Mouse (Mus musculus): ENCODE results near the gene Olfr1122.
"Not testable (repeated sequence)": the region's sequence is repeated elsewhere in the genome, so short reads cannot be mapped to it uniquely, and the experiment has no call there.

Gene Olfr1122

DNA sequence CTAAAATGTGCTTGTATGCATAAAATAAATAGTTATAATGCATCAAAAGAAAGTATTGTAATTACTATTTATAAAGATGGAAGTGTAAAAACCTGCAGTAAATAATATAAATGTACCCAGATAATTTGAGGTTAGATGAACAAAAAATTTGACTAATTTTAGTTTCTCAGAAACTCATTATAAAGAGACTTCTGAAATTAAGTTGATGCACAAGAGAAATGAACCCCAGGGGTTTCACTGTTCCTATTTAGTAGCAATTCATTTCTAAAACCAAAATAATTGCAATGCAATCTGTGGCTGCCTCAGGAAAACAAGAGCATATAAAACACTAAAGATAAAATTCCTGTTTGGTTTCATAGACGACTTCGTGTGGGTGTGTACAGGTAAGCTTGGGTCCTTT, at the start of gene Olfr1122:
Gene Olfr1122 (plus strand): TSS at position 301 of the 400 bp plus-strand sequence.
- no peak for DNase-seq

DNA sequence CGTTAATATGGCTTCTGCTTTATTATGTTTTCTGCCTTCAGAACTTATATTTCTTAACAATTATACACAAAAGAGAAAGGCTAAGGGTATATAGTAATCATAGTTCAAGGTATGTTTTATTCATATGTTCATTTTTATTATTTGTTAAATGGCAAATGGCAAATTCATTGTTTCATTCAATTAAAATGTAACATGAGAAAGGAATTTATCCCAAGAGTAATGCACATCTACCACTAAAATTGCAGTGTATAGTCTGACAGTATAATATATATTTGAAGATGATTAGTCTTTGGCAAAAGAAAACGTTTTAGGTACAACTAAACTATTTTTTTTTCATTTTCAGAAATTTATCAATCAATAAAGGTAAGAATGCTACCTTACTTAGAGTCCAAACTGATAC, 31.1 kb upstream of the Olfr1122 start, which contains the start of gene Olfr1120:
Gene Olfr1120 (plus strand): TSS at position 301 of the 400 bp plus-strand sequence.
- no peak for DNase-seq

DNA sequence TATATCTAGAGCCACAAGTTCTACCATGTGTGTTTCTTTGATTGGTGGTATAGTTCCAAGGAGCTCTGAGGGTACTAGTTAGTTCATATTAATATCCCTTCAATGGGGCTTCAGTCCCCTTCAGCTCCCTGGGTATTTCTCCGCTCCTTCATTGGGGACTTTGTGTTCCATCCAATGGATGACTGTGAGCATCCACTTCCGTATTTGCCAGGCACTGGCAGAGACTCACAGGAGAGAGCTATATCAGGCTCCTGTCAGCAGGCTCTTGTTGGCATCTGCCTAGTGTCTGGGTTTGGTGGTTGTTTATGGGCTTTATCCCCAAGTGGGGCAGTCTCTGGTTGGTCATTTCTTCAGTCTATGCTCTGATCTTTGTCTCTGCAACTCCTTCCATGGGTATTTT, 25.5 kb upstream of the Olfr1122 start:
- peak; percentile 92 for DNase-seq

GRCm38 (mm10) chr2:87369595-87369994, 16.1 kb upstream of the Olfr1122 start, which contains the start of gene Olfr1121:
TSS of gene Olfr1121 (plus strand) at chr2:87369895.
- no peak for DNase-seq

GRCm38 (mm10) chr2:87371726-87372125, 13.9 kb upstream of the Olfr1122 start:
- no peak for DNase-seq

- DNase-seq: no peak
Measured at GRCm38 (mm10) chr2:87383935-87384334, 1.7 kb upstream of the Olfr1122 start.

- not testable (repeated sequence) for DNase-seq
Measured at GRCm38 (mm10) chr2:87393605-87394004, 8.0 kb downstream of the Olfr1122 start.

GRCm38 (mm10) chr2:87394686-87395085, 9.0 kb downstream of the Olfr1122 start:
- not testable (repeated sequence) for DNase-seq

DNA sequence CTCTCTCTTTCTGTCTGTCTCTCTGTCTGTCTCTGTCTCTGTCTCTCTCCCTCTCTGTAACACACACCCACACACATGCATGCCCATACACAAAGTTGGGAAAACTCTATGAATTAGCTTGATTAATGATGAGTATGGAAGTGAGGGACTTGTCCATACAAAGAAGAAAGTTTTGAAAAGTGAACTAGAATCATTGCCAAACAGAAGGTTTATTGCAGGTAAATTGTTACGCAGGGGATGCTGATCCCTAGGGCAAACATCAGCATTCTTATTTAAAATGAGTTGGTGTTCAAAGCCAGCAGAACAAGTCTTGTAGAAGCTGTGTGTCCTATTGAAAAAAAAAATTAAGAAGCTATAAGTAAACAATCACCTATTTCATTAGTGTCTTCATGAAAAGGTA, 30.7 kb downstream of the Olfr1122 start, which contains the start of gene Olfr1123:
Gene Olfr1123 (plus strand): TSS at position 301 of the 400 bp plus-strand sequence.
- no peak for DNase-seq

- no peak for DNase-seq
Measured at GRCm38 (mm10) chr2:87429975-87430374, 44.3 kb downstream of the Olfr1122 start, which contains the start of gene Olfr1124. TSS of gene Olfr1124 (plus strand) at chr2:87430275.

DNA sequence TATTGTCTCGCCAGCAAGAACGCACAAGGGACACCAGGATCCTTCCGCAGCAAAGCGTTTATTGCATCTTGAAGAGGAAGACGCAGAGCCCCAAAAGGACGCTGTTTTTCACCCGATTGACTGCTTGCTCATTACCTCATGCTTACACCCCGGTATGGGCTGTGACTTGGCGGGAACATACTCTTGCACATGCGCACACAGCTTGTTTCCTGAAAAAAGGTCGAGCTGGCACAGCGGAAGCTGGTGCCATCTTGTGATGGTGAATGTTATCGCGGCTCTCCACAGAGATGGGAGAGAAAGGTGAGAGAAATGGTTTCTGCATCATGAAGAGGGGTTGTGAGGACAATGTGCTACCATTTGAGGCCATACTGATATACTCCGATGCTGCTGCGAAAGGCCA, 52.1 kb downstream of the Olfr1122 start:
- DNase-seq: no peak
